19 mouse cellular contexts compared by ENCODE assay signal in the genomic region with DNA sequence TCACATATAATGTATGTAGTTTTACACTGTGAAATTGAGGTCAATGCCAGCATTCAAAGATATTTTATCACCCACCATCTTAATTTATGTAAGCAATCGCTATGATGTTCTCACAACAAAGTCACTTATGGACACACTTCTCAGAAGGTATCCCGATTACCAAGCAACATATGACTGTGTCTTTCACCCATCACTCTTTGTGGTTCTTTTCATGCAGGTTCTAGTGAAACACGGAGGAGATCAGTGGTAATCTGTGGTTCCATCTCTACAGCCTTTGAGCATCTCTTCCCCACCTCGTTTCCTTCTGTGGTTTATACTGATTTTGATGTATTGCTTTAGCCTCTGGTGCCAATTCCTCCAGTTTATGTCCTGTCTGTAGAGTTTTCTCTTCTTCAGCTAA.
"Had no signal": no experiment of that assay in that cellular context is flagged by ENCODE, and none has a peak within 500 bp of the region (broad histone marks: within the 10 kb centered on the region; RNA-seq: fewer than 3 reads in every experiment).

No protein-coding gene starts in this region.

- H3K27ac ChIP-seq: kidney, embryonic 15.5 days; limb, embryonic 10.5 days; limb, embryonic 13.5 days; liver, embryonic 12.5 days; liver, embryonic 15.5 days; lung, embryonic 15.5 days; neural tube, embryonic 13.5 days had no signal

- H3K9me3 ChIP-seq: kidney, embryonic 15.5 days; limb, embryonic 10.5 days; limb, embryonic 13.5 days; liver, embryonic 12.5 days; liver, embryonic 15.5 days; lung, embryonic 15.5 days; neural tube, embryonic 13.5 days had no signal

- DNase-seq: kidney, adult 11 months; kidney, adult 8-10 months; kidney, postnatal 10 days; kidney, postnatal 36 days; liver; lung, adult 18-20 months; lung, postnatal 10 days; lung, postnatal 36 days; midbrain, embryonic 14.5 days; thymus, adult 18-20 months; thymus, postnatal 25 days had no signal

- H3K36me3 ChIP-seq: kidney, embryonic 15.5 days; limb, embryonic 10.5 days; limb, embryonic 13.5 days; liver, embryonic 12.5 days; liver, embryonic 15.5 days; lung, embryonic 15.5 days; neural tube, embryonic 13.5 days had no signal

- H3K9ac ChIP-seq: kidney, embryonic 15.5 days; limb, embryonic 13.5 days; liver, embryonic 12.5 days; liver, embryonic 15.5 days; lung, embryonic 15.5 days; neural tube, embryonic 13.5 days had no signal

- H3K4me3 ChIP-seq: kidney, embryonic 15.5 days; limb, embryonic 10.5 days; limb, embryonic 13.5 days; liver, embryonic 12.5 days; liver, embryonic 15.5 days; lung, embryonic 15.5 days; neural tube, embryonic 13.5 days had no signal

- H3K4me1 ChIP-seq: kidney, embryonic 15.5 days; limb, embryonic 10.5 days; limb, embryonic 13.5 days; liver, embryonic 12.5 days; liver, embryonic 15.5 days; lung, embryonic 15.5 days; neural tube, embryonic 13.5 days had no signal

- H3K4me2 ChIP-seq: kidney, embryonic 15.5 days; limb, embryonic 13.5 days; liver, embryonic 12.5 days; liver, embryonic 15.5 days; lung, embryonic 15.5 days; midbrain, embryonic 11.5 days; neural tube, embryonic 13.5 days had no signal

- H3K27me3 ChIP-seq: kidney, embryonic 15.5 days; limb, embryonic 13.5 days; liver, embryonic 12.5 days; liver, embryonic 15.5 days; lung, embryonic 15.5 days; neural tube, embryonic 13.5 days had no signal

- ATAC-seq: liver, embryonic 12.5 days had no signal
